Mouse (Mus musculus): ENCODE results near the gene Pcyt1a. TPM values are rescaled to one million over a fixed set of nuclear protein-coding genes. Genes with fewer than 3 reads are reported as not detected.
"Not testable (repeated sequence)": the region's sequence is repeated elsewhere in the genome, so short reads cannot be mapped to it uniquely, and the experiment has no call there.

Gene Pcyt1a
- polyA plus RNA-seq, 1 experiment from 2014 or later, result 50.9 TPM

DNA sequence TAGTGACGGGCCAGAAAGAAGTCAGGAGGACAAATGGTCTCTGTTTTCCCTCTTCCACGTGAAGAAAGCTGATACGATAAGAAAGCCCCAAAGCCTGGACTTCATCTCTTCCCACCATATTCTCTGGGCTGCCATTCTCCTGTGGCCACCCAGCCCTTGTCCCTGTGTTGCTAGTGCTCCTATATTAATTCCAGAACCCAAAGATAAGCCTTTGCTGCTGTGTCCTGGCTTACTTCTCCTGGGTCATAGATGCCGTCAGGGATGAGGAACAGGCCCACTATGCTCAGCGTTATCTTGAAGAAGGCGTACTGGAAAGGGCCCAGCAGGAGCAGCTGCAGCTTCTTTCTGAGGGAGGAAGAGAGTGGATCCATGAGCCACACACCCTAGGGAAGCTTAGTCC is 46.6 kb downstream of the Pcyt1a start:
- Histone ChIP-seq H3K4me2 (ENCODE audit: low read depth, low read length) (no peak overlapping the region), H3K4me1 (ENCODE audit: control insufficient read depth, insufficient read depth, low read length) (no peaks in the 10 kb centered on the region), H3K27me3 (ENCODE audit: control insufficient read depth, insufficient read depth, low read length) (no peaks in the 10 kb centered on the region), H3K27ac (ENCODE audit: low read depth, low read length) (no peak overlapping the region), H3K36me3 (ENCODE audit: control insufficient read depth, insufficient read depth, low read length) (peaks cover 4% of the 10 kb centered on the region; the same call in 1 of the 2 replicates), H3K9ac (replicated peaks; ENCODE audit: low read depth, low read length) (no peak overlapping the region), H3K9me3 (ENCODE audit: control insufficient read depth, low read length) (no peaks in the 10 kb centered on the region), H3K4me3 (ENCODE audit: low read depth, low read length) (no peak overlapping the region)
- 90% methylated on average over 6 of the region's 6 CpGs for WGBS
- no peak for ATAC-seq (ENCODE audit: low read depth)

DNA sequence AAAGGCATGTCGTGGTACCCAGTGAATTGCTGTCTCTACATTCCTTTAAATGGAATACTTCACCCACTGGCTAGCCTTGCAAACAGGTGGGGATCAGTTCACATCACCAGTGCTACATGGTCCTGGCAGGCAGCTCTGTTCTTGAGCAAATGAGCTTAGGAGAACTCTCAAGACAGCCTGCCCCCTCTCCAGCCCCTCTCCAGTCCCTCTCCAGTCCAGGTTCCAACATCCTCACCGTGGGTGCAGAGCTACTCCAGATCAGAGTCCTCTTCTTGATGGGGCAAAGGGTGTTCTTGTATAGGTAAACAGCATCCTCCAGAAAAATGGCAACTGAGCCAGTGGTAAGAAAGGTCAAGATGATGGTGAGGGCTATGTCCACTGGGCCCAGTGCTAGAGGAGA is 48.7 kb downstream of the Pcyt1a start:
- Histone ChIP-seq H3K9ac (replicated peaks; ENCODE audit: low read depth, low read length) (no peak overlapping the region), H3K4me3 (ENCODE audit: low read depth, low read length) (no peak overlapping the region), H3K4me1 (ENCODE audit: control insufficient read depth, insufficient read depth, low read length) (no peaks in the 10 kb centered on the region), H3K27ac (ENCODE audit: low read depth, low read length) (no peak overlapping the region), H3K4me2 (ENCODE audit: low read depth, low read length) (no peak overlapping the region), H3K27me3 (ENCODE audit: control insufficient read depth, insufficient read depth, low read length) (no peaks in the 10 kb centered on the region), H3K9me3 (ENCODE audit: control insufficient read depth, low read length) (no peaks in the 10 kb centered on the region), H3K36me3 (ENCODE audit: control insufficient read depth, insufficient read depth, low read length) (no peaks in the 10 kb centered on the region)
- WGBS, result 76% methylated on average over 2 of the region's 2 CpGs
- ATAC-seq (ENCODE audit: low read depth), result no peak

DNA sequence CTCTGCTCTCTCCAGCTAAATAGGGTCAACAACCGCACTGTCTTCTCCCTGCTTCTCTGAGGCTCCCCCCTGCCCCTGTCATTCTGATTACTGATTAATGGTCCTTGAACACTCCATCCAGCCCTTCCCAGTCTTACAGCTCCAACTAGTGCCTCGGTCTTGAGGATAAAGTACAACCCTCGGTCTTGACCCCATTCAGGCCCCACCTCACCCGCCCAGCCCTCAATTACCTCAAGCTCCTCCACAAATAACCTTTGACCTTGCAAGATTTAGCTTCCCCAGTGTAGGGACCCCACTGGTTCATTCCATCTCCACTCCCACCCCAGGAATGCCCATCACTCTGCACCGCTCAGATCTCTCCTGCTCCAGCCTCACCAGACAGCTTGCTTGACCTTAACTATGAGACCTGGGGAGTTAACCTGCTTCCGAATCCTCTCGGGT is 53.7 kb downstream of the Pcyt1a start:
- no peak overlapping the region for H3K9ac ChIP-seq (replicated peaks; ENCODE audit: low read depth, low read length)
- H3K4me2 ChIP-seq (ENCODE audit: low read depth, low read length), result no peak overlapping the region
- H3K9me3 ChIP-seq (ENCODE audit: control insufficient read depth, low read length), result no peaks in the 10 kb centered on the region
- WGBS, result 43% methylated on average over 7 of the region's 7 CpGs
- no peaks in the 10 kb centered on the region for H3K4me1 ChIP-seq (ENCODE audit: control insufficient read depth, insufficient read depth, low read length)
- no peak for ATAC-seq (ENCODE audit: low read depth)
- no peaks in the 10 kb centered on the region for H3K27me3 ChIP-seq (ENCODE audit: control insufficient read depth, insufficient read depth, low read length)
- H3K27ac ChIP-seq (ENCODE audit: low read depth, low read length), result no peak overlapping the region
- no peaks in the 10 kb centered on the region for H3K36me3 ChIP-seq (ENCODE audit: control insufficient read depth, insufficient read depth, low read length)
- no peak overlapping the region for H3K4me3 ChIP-seq (ENCODE audit: low read depth, low read length)

DNA sequence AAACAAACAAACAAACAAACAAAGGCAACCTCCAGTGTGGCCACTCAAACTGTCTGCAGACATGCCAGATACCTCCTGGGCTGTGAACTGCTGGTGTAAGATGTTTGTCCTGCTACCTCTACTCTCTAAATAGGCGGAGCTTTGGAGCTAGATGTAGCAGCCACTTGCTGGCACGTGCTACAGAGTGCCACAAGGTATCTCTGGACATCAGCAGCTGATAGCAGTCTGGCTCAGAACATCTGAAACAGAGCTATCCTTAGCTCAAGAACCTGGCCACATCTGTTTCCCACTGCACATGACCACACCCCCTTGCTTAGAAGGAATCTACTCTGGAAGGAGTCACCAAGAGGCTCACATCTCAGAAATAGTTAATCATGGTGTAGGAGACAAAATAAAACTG is 54.5 kb downstream of the Pcyt1a start:
- H3K4me3 ChIP-seq (ENCODE audit: low read depth, low read length), result no peak overlapping the region
- no peak overlapping the region for H3K9ac ChIP-seq (replicated peaks; ENCODE audit: low read depth, low read length)
- no peaks in the 10 kb centered on the region for H3K36me3 ChIP-seq (ENCODE audit: control insufficient read depth, insufficient read depth, low read length)
- no peaks in the 10 kb centered on the region for H3K4me1 ChIP-seq (ENCODE audit: control insufficient read depth, insufficient read depth, low read length)
- WGBS, result 84% methylated on average over 2 of the region's 2 CpGs
- H3K27ac ChIP-seq (ENCODE audit: low read depth, low read length), result no peak overlapping the region
- no peak overlapping the region for H3K4me2 ChIP-seq (ENCODE audit: low read depth, low read length)
- no peaks in the 10 kb centered on the region for H3K27me3 ChIP-seq (ENCODE audit: control insufficient read depth, insufficient read depth, low read length)
- no peak for ATAC-seq (ENCODE audit: low read depth)
- no peaks in the 10 kb centered on the region for H3K9me3 ChIP-seq (ENCODE audit: control insufficient read depth, low read length)

DNA sequence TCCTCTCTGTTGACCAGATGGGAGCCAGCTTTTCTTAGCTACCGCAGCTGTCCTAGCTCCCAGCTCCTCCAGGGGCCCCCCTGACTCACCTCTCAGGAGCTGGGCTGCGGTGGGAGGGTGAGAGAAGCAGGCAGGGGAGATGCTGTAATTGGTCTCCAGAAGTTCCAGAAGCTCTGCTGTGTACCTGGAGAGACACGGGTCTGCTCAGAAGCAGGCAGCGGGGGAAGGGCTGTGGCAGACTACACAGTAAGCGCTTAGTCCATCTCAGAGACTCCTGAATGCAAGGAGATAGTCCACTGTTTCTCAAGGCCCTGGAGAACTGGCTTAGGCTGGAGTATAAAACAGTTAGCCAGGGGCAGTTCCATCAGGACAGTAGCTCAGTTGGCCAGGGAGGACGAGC is 55.3 kb downstream of the Pcyt1a start:
- no peaks in the 10 kb centered on the region for H3K4me1 ChIP-seq (ENCODE audit: control insufficient read depth, insufficient read depth, low read length)
- H3K27me3 ChIP-seq (ENCODE audit: control insufficient read depth, insufficient read depth, low read length), result no peaks in the 10 kb centered on the region
- H3K27ac ChIP-seq (ENCODE audit: low read depth, low read length), result no peak overlapping the region
- H3K36me3 ChIP-seq (ENCODE audit: control insufficient read depth, insufficient read depth, low read length), result no peaks in the 10 kb centered on the region
- H3K4me2 ChIP-seq (ENCODE audit: low read depth, low read length), result no peak overlapping the region
- no peaks in the 10 kb centered on the region for H3K9me3 ChIP-seq (ENCODE audit: control insufficient read depth, low read length)
- no peak for ATAC-seq (ENCODE audit: low read depth)
- no peak overlapping the region for H3K4me3 ChIP-seq (ENCODE audit: low read depth, low read length)
- no peak overlapping the region for H3K9ac ChIP-seq (replicated peaks; ENCODE audit: low read depth, low read length)
- 86% methylated on average over 6 of the region's 6 CpGs for WGBS

DNA sequence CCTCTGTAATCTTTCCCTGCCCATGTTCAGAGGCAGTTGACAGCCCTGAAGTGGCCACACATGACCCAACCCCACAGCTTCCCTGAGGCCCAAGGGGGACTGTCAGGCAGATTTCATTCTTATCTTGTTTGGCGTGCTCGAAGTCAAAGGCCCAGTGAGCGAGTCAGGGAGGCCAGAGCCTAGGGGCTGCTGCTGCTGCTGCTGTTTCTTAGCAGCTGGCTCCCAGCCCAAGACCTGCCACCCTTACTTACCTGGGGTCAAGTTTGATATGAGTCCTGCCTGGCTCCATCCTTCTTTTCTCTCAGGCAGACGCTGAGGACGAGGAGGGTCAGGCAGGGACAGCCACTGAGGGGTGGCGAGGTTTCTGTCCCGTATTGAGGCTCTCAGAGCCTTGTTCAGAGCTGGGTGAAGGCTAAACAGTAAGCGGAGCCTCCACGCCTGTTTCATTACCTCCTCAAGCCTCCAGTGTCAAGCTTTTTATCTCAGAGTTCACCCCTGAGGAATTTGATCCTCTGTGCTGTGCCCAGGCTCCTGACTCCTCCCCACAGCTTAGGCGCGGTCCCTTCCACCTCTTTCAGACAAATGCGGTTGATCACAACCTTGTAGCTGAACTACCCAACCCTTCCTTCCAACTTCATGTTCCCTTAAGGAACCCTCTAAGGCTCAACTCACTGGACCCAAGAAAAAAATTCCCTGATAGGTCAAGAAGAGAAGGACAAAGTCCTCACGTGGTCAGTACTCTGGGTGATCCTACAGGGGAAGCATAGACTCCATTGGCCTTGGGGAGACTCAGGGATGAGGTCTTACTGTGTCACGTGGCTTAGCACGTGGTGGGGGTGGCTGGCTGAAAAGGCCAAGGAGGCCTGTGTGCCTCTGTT is 56.8 kb downstream of the Pcyt1a start, which contains the start of gene Slc51a:
Gene Slc51a (minus strand): TSS at position 646 of the 878 bp plus-strand sequence.
- no peaks in the 10 kb centered on the region for H3K9me3 ChIP-seq (ENCODE audit: control insufficient read depth, low read length)
- H3K27me3 ChIP-seq (ENCODE audit: control insufficient read depth, insufficient read depth, low read length), result no peaks in the 10 kb centered on the region
- no peaks in the 10 kb centered on the region for H3K36me3 ChIP-seq (ENCODE audit: control insufficient read depth, insufficient read depth, low read length)
- no peaks in the 10 kb centered on the region for H3K4me1 ChIP-seq (ENCODE audit: control insufficient read depth, insufficient read depth, low read length)
- H3K27ac ChIP-seq (ENCODE audit: low read depth, low read length), result no peak within 1 kb of the TSS
- no peak within 1 kb of the TSS for H3K4me2 ChIP-seq (ENCODE audit: low read depth, low read length)
- WGBS, result 70% methylated on average over 15 of the region's 15 CpGs
- no peak within 1 kb of the TSS for H3K4me3 ChIP-seq (ENCODE audit: low read depth, low read length)
- no peak within 1 kb of the TSS for H3K9ac ChIP-seq (replicated peaks; ENCODE audit: low read depth, low read length)
- no peak for ATAC-seq (ENCODE audit: low read depth)

DNA sequence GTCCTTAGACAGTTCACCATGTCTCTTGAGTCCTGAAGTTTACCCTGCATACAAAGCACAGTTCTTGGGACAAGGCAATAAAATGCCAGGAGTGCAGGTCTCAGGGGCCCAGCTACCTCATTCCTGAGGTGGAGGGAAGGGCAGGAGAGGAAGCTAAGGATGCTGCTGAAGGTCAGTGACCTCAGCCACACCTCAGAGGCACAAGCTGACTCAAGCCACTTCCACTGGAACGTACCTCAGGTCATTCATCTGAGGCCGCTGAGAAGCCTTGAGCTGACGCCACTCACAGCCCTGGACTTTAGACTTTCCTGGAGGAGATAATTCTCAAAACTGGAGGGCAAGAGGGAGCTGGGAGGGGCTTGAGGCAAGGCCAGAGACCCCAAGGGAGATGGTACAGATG is 58.2 kb downstream of the Pcyt1a start:
- WGBS, result 93% methylated on average over 3 of the region's 3 CpGs
- H3K9me3 ChIP-seq (ENCODE audit: control insufficient read depth, low read length), result no peaks in the 10 kb centered on the region
- H3K27me3 ChIP-seq (ENCODE audit: control insufficient read depth, insufficient read depth, low read length), result no peaks in the 10 kb centered on the region
- H3K27ac ChIP-seq (ENCODE audit: low read depth, low read length), result no peak overlapping the region
- no peaks in the 10 kb centered on the region for H3K36me3 ChIP-seq (ENCODE audit: control insufficient read depth, insufficient read depth, low read length)
- no peak overlapping the region for H3K9ac ChIP-seq (replicated peaks; ENCODE audit: low read depth, low read length)
- no peaks in the 10 kb centered on the region for H3K4me1 ChIP-seq (ENCODE audit: control insufficient read depth, insufficient read depth, low read length)
- H3K4me2 ChIP-seq (ENCODE audit: low read depth, low read length), result no peak overlapping the region
- no peak overlapping the region for H3K4me3 ChIP-seq (ENCODE audit: low read depth, low read length)
- no peak for ATAC-seq (ENCODE audit: low read depth)

DNA sequence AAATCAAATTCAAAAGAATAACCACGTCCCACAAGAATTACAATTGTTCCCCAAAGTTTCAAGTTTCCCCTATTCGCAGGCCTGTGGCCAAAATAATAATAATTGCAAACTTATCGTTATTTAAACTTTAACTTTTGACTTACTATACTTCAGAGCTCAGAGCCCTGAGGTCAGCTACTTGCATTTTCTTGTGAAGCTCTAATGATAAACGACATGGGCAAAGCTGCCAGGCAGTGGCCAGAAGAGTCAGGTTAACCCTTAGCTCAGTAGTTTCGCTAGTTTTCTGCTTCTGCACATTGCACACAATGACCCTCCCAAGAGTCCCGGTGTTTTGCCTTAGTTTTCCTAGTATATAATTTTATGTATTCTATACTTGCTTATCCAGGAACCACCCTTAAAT is 63.6 kb downstream of the Pcyt1a start:
- H3K9me3 ChIP-seq (ENCODE audit: control insufficient read depth, low read length); H3K27me3 ChIP-seq (ENCODE audit: control insufficient read depth, insufficient read depth, low read length); H3K4me3 ChIP-seq (ENCODE audit: low read depth, low read length); H3K9ac ChIP-seq (replicated peaks; ENCODE audit: low read depth, low read length); H3K4me2 ChIP-seq (ENCODE audit: low read depth, low read length); H3K27ac ChIP-seq (ENCODE audit: low read depth, low read length); ATAC-seq (ENCODE audit: low read depth); H3K4me1 ChIP-seq (ENCODE audit: control insufficient read depth, insufficient read depth, low read length); H3K36me3 ChIP-seq (ENCODE audit: control insufficient read depth, insufficient read depth, low read length): not testable (repeated sequence)
- WGBS, result 80% methylated on average over 6 of the region's 6 CpGs

DNA sequence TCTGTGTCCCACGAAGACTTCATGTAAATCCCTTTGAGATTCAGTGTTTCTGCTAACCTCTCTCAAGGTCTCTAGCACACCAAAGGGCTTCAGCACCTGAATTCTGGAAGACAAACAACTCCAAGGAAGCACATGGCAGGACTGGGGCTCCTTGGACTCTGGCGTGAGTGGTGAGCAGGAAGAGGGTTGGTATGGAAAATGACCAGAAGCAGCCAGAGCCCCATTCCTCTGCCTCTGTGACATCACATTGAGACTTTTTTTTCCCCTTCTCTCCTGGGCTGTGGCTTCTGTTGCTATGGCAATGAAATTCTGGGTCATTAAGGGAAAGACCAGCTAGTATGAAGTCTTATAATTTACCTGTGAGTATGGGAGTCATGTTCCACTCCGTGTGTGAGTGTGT is 65.2 kb downstream of the Pcyt1a start, which contains the start of gene Zdhhc19:
Gene Zdhhc19 (plus strand): TSS at position 301 of the 400 bp plus-strand sequence.
- H3K4me1 ChIP-seq (ENCODE audit: control insufficient read depth, insufficient read depth, low read length), result 0 out of 2 replicates have a peak, but pooled peaks cover 2% of the 10 kb centered on the region
- H3K27ac ChIP-seq (ENCODE audit: low read depth, low read length), result no peak within 1 kb of the TSS
- no peak for ATAC-seq (ENCODE audit: low read depth)
- H3K4me3 ChIP-seq (ENCODE audit: low read depth, low read length), result no peak within 1 kb of the TSS
- no peaks in the 10 kb centered on the region for H3K27me3 ChIP-seq (ENCODE audit: control insufficient read depth, insufficient read depth, low read length)
- no peaks in the 10 kb centered on the region for H3K36me3 ChIP-seq (ENCODE audit: control insufficient read depth, insufficient read depth, low read length)
- 69% methylated on average over 3 of the region's 3 CpGs for WGBS
- H3K9me3 ChIP-seq (ENCODE audit: control insufficient read depth, low read length), result no peaks in the 10 kb centered on the region
- no peak within 1 kb of the TSS for H3K9ac ChIP-seq (replicated peaks; ENCODE audit: low read depth, low read length)
- no peak within 1 kb of the TSS for H3K4me2 ChIP-seq (ENCODE audit: low read depth, low read length)

Measured in neural tube, embryonic 14.5 days (tissue).